Mouse (Mus musculus) liver, embryonic 16.5 days (tissue): Measurements from ENCODE around the gene Dupd1. TPM values are rescaled to one million over a fixed set of nuclear protein-coding genes. Genes with fewer than 3 reads are reported as not detected.

Experiments
- ATAC-seq: fragments of 200-750 bp; cut with Nextera tagmentation; 2 replicates; pipeline ENCODE4 v1.8.0; 2017; ENCODE audit warnings: low read depth, mild to moderate bottlenecking, moderate number of reproducible peaks, moderate library complexity
- H3K27ac ChIP-seq: fragments of 300-500 bp; sonication (generic); 2 replicates; pipeline ENCODE4 v1.5.1; 2014; ENCODE audit warnings: mild to moderate bottlenecking, low read length
- H3K27me3 ChIP-seq: fragments of 300-500 bp; sonication (generic); 2 replicates; pipeline ENCODE4 v1.6.1; 2014; ENCODE audit warnings: low read depth, low read length, mixed read lengths; ENCODE audit not compliant: control insufficient read depth, insufficient read depth
- H3K36me3 ChIP-seq: fragments of 300-500 bp; sonication (generic); 2 replicates; pipeline ENCODE4 v1.6.1; 2014; ENCODE audit warnings: mild to moderate bottlenecking; ENCODE audit not compliant: control insufficient read depth, insufficient read depth
- H3K4me1 ChIP-seq: fragments of 300-500 bp; sonication (generic); 2 replicates; pipeline ENCODE4 v1.6.1; 2014; ENCODE audit warnings: low read depth, low read length, mixed read lengths; ENCODE audit not compliant: control insufficient read depth
- H3K4me2 ChIP-seq: fragments of 300-500 bp; sonication (generic); 2 replicates; pipeline ENCODE4 v1.6.1; 2014; ENCODE audit warnings: low read depth, low read length, mixed read lengths
- H3K4me3 ChIP-seq: fragments of 300-500 bp; sonication (generic); 2 replicates; pipeline ENCODE4 v1.5.1; 2014; ENCODE audit warnings: low read depth, mild to moderate bottlenecking, low read length
- H3K9ac ChIP-seq: fragments of 300-500 bp; sonication (generic); 2 replicates; pipeline ENCODE4 v1.6.1; 2014; ENCODE audit warnings: low read depth, low read length
- H3K9me3 ChIP-seq: fragments of 300-500 bp; sonication (generic); replicated peaks from 2 replicates; pipeline ENCODE4 v1.6.1; 2016; ENCODE audit warnings: low read length; ENCODE audit not compliant: control insufficient read depth
- WGBS: fragments of 180-500 bp; shearing (Covaris S2); extraction: QIAGEN DNeasy Blood & Tissue Kit; methylation state at CpG from one replicate; pipeline ENCODE4 v1.1.7; 2014; ENCODE audit not compliant: insufficient replicate concordance; 5-methylcytosine and 5-hydroxymethylcytosine counted together
- polyA plus RNA-seq: library from polyadenylated mRNA; unstranded; fragments of >200 nt; fragmentation: Nextera tagmentation; extraction: Ambion mirVana; gene quantifications from 2 replicates; pipeline ENCODE4 v1.2.1, GENCODE M21; 2015

Dupd1 gene
- polyA plus RNA-seq, 1 experiment from 2014 or later: 0.27 TPM

GRCm38 (mm10) chr14:21747436-21748141, 33.2 kb upstream of the Dupd1 start:
- H3K27me3 ChIP-seq: no peaks in the 10 kb centered on the region
- no peaks in the 10 kb centered on the region for H3K9me3 ChIP-seq
- ATAC-seq: no peak
- no peak overlapping the region for H3K4me2 ChIP-seq
- H3K4me1 ChIP-seq: peaks cover 12% of the 10 kb centered on the region
- no peaks in the 10 kb centered on the region for H3K36me3 ChIP-seq
- no peak overlapping the region for H3K27ac ChIP-seq
- WGBS: 51% methylated on average over 14 of the region's 14 CpGs
- H3K9ac ChIP-seq: no peak overlapping the region
- H3K4me3 ChIP-seq: no peak overlapping the region

GRCm38 (mm10) chr14:21746846-21747245, 32.5 kb upstream of the Dupd1 start:
- no peak overlapping the region for H3K9ac ChIP-seq
- H3K4me3 ChIP-seq: no peak overlapping the region
- H3K4me2 ChIP-seq: no peak overlapping the region
- H3K4me1 ChIP-seq: peaks cover 8% of the 10 kb centered on the region
- 60% methylated on average over 2 of the region's 2 CpGs for WGBS
- no peak overlapping the region for H3K27ac ChIP-seq
- no peaks in the 10 kb centered on the region for H3K27me3 ChIP-seq
- H3K36me3 ChIP-seq: no peaks in the 10 kb centered on the region
- H3K9me3 ChIP-seq: no peaks in the 10 kb centered on the region
- no peak for ATAC-seq

- Histone ChIP-seq H3K27ac (no peak overlapping the region), H3K4me3 (no peak overlapping the region), H3K9ac (no peak overlapping the region), H3K4me2 (no peak overlapping the region), H3K4me1 (peaks cover 2% of the 10 kb centered on the region), H3K36me3 (no peaks in the 10 kb centered on the region), H3K9me3 (no peaks in the 10 kb centered on the region), H3K27me3 (no peaks in the 10 kb centered on the region)
- ATAC-seq: no peak
- 77% methylated on average over 8 of the region's 8 CpGs for WGBS
Observed at GRCm38 (mm10) chr14:21746251-21746650, 31.9 kb upstream of the Dupd1 start.

DNA sequence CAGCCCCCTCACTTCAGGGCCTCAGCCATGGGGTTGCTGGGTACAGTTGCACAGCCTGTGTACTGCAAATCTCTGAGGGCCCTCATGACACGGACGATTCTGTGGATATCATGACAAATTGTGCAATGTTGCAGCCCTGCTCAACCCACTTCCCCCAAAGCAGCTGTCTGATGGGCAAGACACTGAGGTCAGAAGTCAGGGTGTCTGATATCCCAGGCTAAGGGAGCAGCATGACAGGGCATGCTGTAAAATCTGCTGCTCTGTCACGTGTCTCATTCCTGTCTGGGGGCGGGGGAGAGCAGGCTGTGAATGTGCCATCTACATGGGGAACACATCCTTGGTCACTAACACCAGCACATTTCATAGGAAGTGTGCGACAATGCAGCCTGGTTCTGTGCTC, 30.8 kb upstream of the Dupd1 start:
- no peak for ATAC-seq
- Histone ChIP-seq H3K36me3 (no peaks in the 10 kb centered on the region), H3K27ac (no peak overlapping the region), H3K4me1 (no peaks in the 10 kb centered on the region), H3K9ac (no peak overlapping the region), H3K9me3 (no peaks in the 10 kb centered on the region), H3K27me3 (no peaks in the 10 kb centered on the region), H3K4me3 (no peak overlapping the region), H3K4me2 (no peak overlapping the region)
- WGBS: 29% methylated on average over 5 of the region's 5 CpGs

GRCm38 (mm10) chr14:21744169-21744568, 29.8 kb upstream of the Dupd1 start:
- Histone ChIP-seq H3K4me1 (no peaks in the 10 kb centered on the region), H3K27ac (no peak overlapping the region), H3K4me3 (no peak overlapping the region), H3K9ac (no peak overlapping the region), H3K36me3 (no peaks in the 10 kb centered on the region), H3K9me3 (no peaks in the 10 kb centered on the region), H3K27me3 (no peaks in the 10 kb centered on the region), H3K4me2 (no peak overlapping the region)
- 71% methylated on average over 1 of the region's 1 CpGs for WGBS
- no peak for ATAC-seq

- WGBS: 79% methylated on average over 4 of the region's 4 CpGs
- H3K4me2 ChIP-seq: no peak overlapping the region
- H3K36me3 ChIP-seq: no peaks in the 10 kb centered on the region
- ATAC-seq: no peak
- no peak overlapping the region for H3K27ac ChIP-seq
- no peak overlapping the region for H3K4me3 ChIP-seq
- no peaks in the 10 kb centered on the region for H3K27me3 ChIP-seq
- no peak overlapping the region for H3K9ac ChIP-seq
- H3K4me1 ChIP-seq: no peaks in the 10 kb centered on the region
- no peaks in the 10 kb centered on the region for H3K9me3 ChIP-seq
Observed at GRCm38 (mm10) chr14:21742441-21742840, 28.1 kb upstream of the Dupd1 start.

- Histone ChIP-seq H3K27ac (no peak overlapping the region), H3K36me3 (no peaks in the 10 kb centered on the region), H3K9me3 (no peaks in the 10 kb centered on the region), H3K27me3 (no peaks in the 10 kb centered on the region), H3K4me3 (no peak overlapping the region), H3K4me1 (no peaks in the 10 kb centered on the region), H3K9ac (no peak overlapping the region), H3K4me2 (no peak overlapping the region)
- WGBS: 17% methylated on average over 4 of the region's 4 CpGs
- ATAC-seq: peak; percentile 55
Observed at GRCm38 (mm10) chr14:21741786-21742185, 27.4 kb upstream of the Dupd1 start.

- 78% methylated on average over 3 of the region's 3 CpGs for WGBS
- no peak overlapping the region for H3K27ac ChIP-seq
- H3K36me3 ChIP-seq: no peaks in the 10 kb centered on the region
- H3K9me3 ChIP-seq: no peaks in the 10 kb centered on the region
- H3K4me3 ChIP-seq: no peak overlapping the region
- H3K9ac ChIP-seq: no peak overlapping the region
- no peak for ATAC-seq
- no peak overlapping the region for H3K4me2 ChIP-seq
- H3K27me3 ChIP-seq: no peaks in the 10 kb centered on the region
- H3K4me1 ChIP-seq: no peaks in the 10 kb centered on the region
Observed at GRCm38 (mm10) chr14:21741314-21741713, 26.9 kb upstream of the Dupd1 start.

GRCm38 (mm10) chr14:21740345-21740744, 26.0 kb upstream of the Dupd1 start:
- 81% methylated on average over 7 of the region's 7 CpGs for WGBS
- Histone ChIP-seq H3K4me3 (no peak overlapping the region), H3K9ac (no peak overlapping the region), H3K4me2 (no peak overlapping the region), H3K27ac (no peak overlapping the region), H3K36me3 (no peaks in the 10 kb centered on the region), H3K9me3 (no peaks in the 10 kb centered on the region), H3K27me3 (no peaks in the 10 kb centered on the region), H3K4me1 (no peaks in the 10 kb centered on the region)
- ATAC-seq: no peak
